Mouse (Mus musculus) sigmoid colon, adult 10 weeks (tissue): ENCODE results near the gene Mreg. TPM values are rescaled to one million over a fixed set of nuclear protein-coding genes. Genes with fewer than 3 reads are reported as not detected.

ENCODE experiments used
- polyA plus RNA-seq: library from polyadenylated mRNA; stranded (reverse); fragments of 350-450 nt; fragmentation: Illumina TruSeq; extraction: RNeasy Lipid Tissue Mini Kit (QIAGEN cat#74804); gene quantifications from one replicate; pipeline ENCODE4 v1.2.3, GENCODE M21; 2014; ENCODE audit warnings: low read depth, low replicate concordance

Mreg gene
- polyA plus RNA-seq, result 0.79 TPM

GRCm38 (mm10) chr1:72211701-72212699 lies at the start of gene Mreg:
TSS of gene Mreg (minus strand) at chr1:72212307.

Other genes with a start within 250 kb of the Mreg start
- gene Pecr, start 72.0 kb upstream of the Mreg start, polyA plus RNA-seq, result 5.5 TPM
- gene Tmem169, start 72.1 kb upstream of the Mreg start, polyA plus RNA-seq, result 1.4 TPM
- gene Xrcc5, start 95.1 kb upstream of the Mreg start, polyA plus RNA-seq, result 29.5 TPM